Mouse (Mus musculus) left cerebral cortex, adult 11 months (tissue): ENCODE measurements around the gene Gm49337.

Experiments used
- DNase-seq: peaks from one replicate; pipeline ENCODE4 v3.0.0; 2022; ENCODE audit warnings: low spot score

Gene Gm49337

GRCm38 (mm10) chr4:116173072-116173471, at the start of gene Gm49337, which contains the start of gene 1700042G07Rik:
Gene Gm49337, plus strand, starts transcription at chr4:116173384.
Gene 1700042G07Rik, plus strand, starts transcription at chr4:116173372.
- no peak for DNase-seq

GRCm38 (mm10) chr4:116123602-116124519, 49.3 kb upstream of the Gm49337 start, which contains the start of the genes Rad54l and Pomgnt1:
Gene Rad54l, minus strand, starts transcription at chr4:116123690.
Gene Pomgnt1, plus strand, starts transcription at chr4:116123840.
- peak; percentile 58 for DNase-seq

GRCm38 (mm10) chr4:116125803-116126386, 47.3 kb upstream of the Gm49337 start:
- no peak for DNase-seq

GRCm38 (mm10) chr4:116127956-116128355, 45.2 kb upstream of the Gm49337 start:
- DNase-seq, result no peak

- no peak for DNase-seq
Measured at GRCm38 (mm10) chr4:116133126-116133525, 40.1 kb upstream of the Gm49337 start.

- no peak for DNase-seq
Measured at GRCm38 (mm10) chr4:116134990-116135389, 38.2 kb upstream of the Gm49337 start.

- no peak for DNase-seq
Measured at GRCm38 (mm10) chr4:116137421-116137996, 35.7 kb upstream of the Gm49337 start.

- no peak for DNase-seq
Measured at GRCm38 (mm10) chr4:116140801-116141574, 32.2 kb upstream of the Gm49337 start.

GRCm38 (mm10) chr4:116141736-116142135, 31.4 kb upstream of the Gm49337 start:
- no peak for DNase-seq

- DNase-seq, result no peak
Measured at GRCm38 (mm10) chr4:116142269-116142668, 30.9 kb upstream of the Gm49337 start.

GRCm38 (mm10) chr4:116143317-116143811, 29.8 kb upstream of the Gm49337 start:
- DNase-seq, result no peak

- no peak for DNase-seq
Measured at GRCm38 (mm10) chr4:116143891-116144717, 29.1 kb upstream of the Gm49337 start.

GRCm38 (mm10) chr4:116149812-116150155, 23.4 kb upstream of the Gm49337 start:
- DNase-seq, result no peak

GRCm38 (mm10) chr4:116150156-116150861, 22.9 kb upstream of the Gm49337 start:
- DNase-seq, result no peak

- DNase-seq, result no peak
Measured at GRCm38 (mm10) chr4:116150862-116151221, 22.3 kb upstream of the Gm49337 start.

- DNase-seq, result no peak
Measured at GRCm38 (mm10) chr4:116151238-116151637, 21.9 kb upstream of the Gm49337 start, which contains the start of gene Lurap1. Gene Lurap1, minus strand, starts transcription at chr4:116151338.

- no peak for DNase-seq
Measured at GRCm38 (mm10) chr4:116152702-116153101, 20.5 kb upstream of the Gm49337 start.

- DNase-seq, result no peak
Measured at GRCm38 (mm10) chr4:116157882-116158281, 15.3 kb upstream of the Gm49337 start.

- no peak for DNase-seq
Measured at GRCm38 (mm10) chr4:116159912-116160311, 13.3 kb upstream of the Gm49337 start.

- DNase-seq, result peak; percentile 62
Measured at GRCm38 (mm10) chr4:116160769-116161168, 12.4 kb upstream of the Gm49337 start.
